In the genomic region with DNA sequence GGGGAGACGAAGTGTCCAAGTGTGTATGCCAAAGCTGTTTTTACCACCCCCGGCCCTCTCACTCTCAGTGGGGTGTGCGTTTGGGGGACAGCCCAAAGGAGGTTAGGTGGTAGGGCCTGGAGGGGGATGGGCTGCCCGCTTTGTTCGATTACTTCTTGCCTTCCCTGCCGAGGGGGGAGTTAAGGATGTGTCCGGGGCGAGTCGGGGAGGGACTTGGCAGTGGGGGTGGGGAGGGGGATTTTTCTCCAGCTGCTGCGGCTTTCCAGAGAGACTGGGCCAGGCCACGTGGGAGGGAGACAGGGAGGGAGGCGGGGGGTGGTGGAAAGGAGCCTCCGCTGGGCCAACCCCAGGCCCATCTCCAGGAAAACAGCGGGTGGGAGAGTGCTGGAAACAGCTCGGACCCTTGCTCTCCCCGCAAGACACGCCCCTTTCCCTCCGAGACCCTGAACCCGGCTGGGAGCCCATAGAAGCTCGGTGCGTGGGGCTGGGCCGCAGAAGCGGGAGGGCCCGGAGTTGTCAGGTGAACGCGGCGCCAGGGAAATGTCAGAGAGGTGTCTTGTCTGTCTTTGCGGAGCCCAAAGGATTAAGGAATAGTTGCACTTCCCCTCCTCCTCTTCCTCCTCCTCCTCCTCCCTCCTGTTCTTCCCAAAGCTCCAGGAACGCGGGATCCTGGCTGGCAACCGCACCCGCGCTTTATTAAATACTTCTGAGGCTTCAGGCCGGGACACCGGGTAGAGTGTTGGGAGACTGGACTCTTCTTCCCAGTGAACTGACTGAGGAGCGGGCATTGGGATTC, we compare ENCODE assay signal across 7 mouse cellular contexts. TPM values are rescaled to one million over a fixed set of nuclear protein-coding genes. Genes with fewer than 3 reads are reported as not detected.
DNase-seq lines count a peak whose midpoint lies in the region; ATAC-seq lines count a peak whose summit lies in the region.

No protein-coding gene starts in this region.

- peak overlapping the region; percentile 87 for H3K4me3 ChIP-seq in lung, embryonic 15.5 days
- peak overlapping the region; percentile 61 for H3K4me3 ChIP-seq in forebrain, embryonic 11.5 days (ENCODE audit: low read depth, low read length)
- H3K4me3 ChIP-seq in intestine, embryonic 15.5 days (replicated peaks), result peak overlapping the region; percentile 93
- H3K4me3 ChIP-seq in midbrain, embryonic 15.5 days, result peak overlapping the region; percentile 93

- 3% methylated on average over 35 of the region's 36 CpGs for WGBS in lung, embryonic 15.5 days
- 1% methylated on average over 36 of the region's 36 CpGs for WGBS in forebrain, embryonic 11.5 days
- WGBS in intestine, embryonic 15.5 days, result 3% methylated on average over 36 of the region's 36 CpGs
- WGBS in midbrain, embryonic 15.5 days, result 2% methylated on average over 35 of the region's 36 CpGs

- H3K36me3 ChIP-seq in lung, embryonic 15.5 days, result no peaks in the 10 kb centered on the region
- no peaks in the 10 kb centered on the region for H3K36me3 ChIP-seq in forebrain, embryonic 11.5 days (ENCODE audit: control insufficient read depth, insufficient read depth, low read length)
- H3K36me3 ChIP-seq in intestine, embryonic 15.5 days, result no peaks in the 10 kb centered on the region
- H3K36me3 ChIP-seq in midbrain, embryonic 15.5 days (replicated peaks), result no peaks in the 10 kb centered on the region

- peak overlapping the region; percentile 81 for H3K27ac ChIP-seq in lung, embryonic 15.5 days
- H3K27ac ChIP-seq in forebrain, embryonic 11.5 days (ENCODE audit: low read depth, low read length), result peak overlapping the region; percentile 66
- peak overlapping the region; percentile 96 for H3K27ac ChIP-seq in intestine, embryonic 15.5 days
- peak overlapping the region; percentile 88 for H3K27ac ChIP-seq in midbrain, embryonic 15.5 days

- peak; percentile 65 for ATAC-seq in lung, embryonic 15.5 days (ENCODE audit: borderline replicate concordance, extremely low read depth, low FRiP score, low TSS enrichment)
- peak; percentile 79 for ATAC-seq in forebrain, embryonic 11.5 days (replicated peaks; ENCODE audit: low FRiP score)
- peak; percentile 69 for ATAC-seq in intestine, embryonic 15.5 days
- peak; percentile 70 for ATAC-seq in midbrain, embryonic 15.5 days (replicated peaks)
- ATAC-seq in erythroid progenitor cell, adult 5-6 weeks (replicated peaks; ENCODE audit: low FRiP score, poor library complexity, severe bottlenecking), result no peak

- peaks cover 26% of the 10 kb centered on the region for H3K4me1 ChIP-seq in lung, embryonic 15.5 days
- peaks cover 8% of the 10 kb centered on the region for H3K4me1 ChIP-seq in forebrain, embryonic 11.5 days (replicated peaks; ENCODE audit: control insufficient read depth, insufficient read depth, low read length)
- H3K4me1 ChIP-seq in intestine, embryonic 15.5 days (replicated peaks), result peaks cover 32% of the 10 kb centered on the region
- peaks cover 23% of the 10 kb centered on the region for H3K4me1 ChIP-seq in midbrain, embryonic 15.5 days

- no peaks in the 10 kb centered on the region for H3K27me3 ChIP-seq in lung, embryonic 15.5 days
- H3K27me3 ChIP-seq in forebrain, embryonic 11.5 days (ENCODE audit: control insufficient read depth, insufficient read depth, low read length), result no peaks in the 10 kb centered on the region
- no peaks in the 10 kb centered on the region for H3K27me3 ChIP-seq in intestine, embryonic 15.5 days (replicated peaks)
- H3K27me3 ChIP-seq in midbrain, embryonic 15.5 days (replicated peaks), result no peaks in the 10 kb centered on the region

- H3K9ac ChIP-seq in lung, embryonic 15.5 days, result peak overlapping the region; percentile 77
- peak overlapping the region; percentile 74 for H3K9ac ChIP-seq in forebrain, embryonic 11.5 days (ENCODE audit: low read length)
- peak overlapping the region; percentile 82 for H3K9ac ChIP-seq in intestine, embryonic 15.5 days
- peak overlapping the region; percentile 94 for H3K9ac ChIP-seq in midbrain, embryonic 15.5 days

- no peak for DNase-seq in lung, postnatal 25 days (ENCODE audit: low spot score)
- DNase-seq in cerebellum, adult 8-10 months, result peak; percentile 23
- DNase-seq in forebrain, embryonic 11.5 days (ENCODE audit: low spot score), result peak; percentile 85

- no peaks in the 10 kb centered on the region for H3K9me3 ChIP-seq in lung, embryonic 15.5 days
- H3K9me3 ChIP-seq in forebrain, embryonic 11.5 days (ENCODE audit: control insufficient read depth, low read length), result peaks cover 5% of the 10 kb centered on the region; the same call in 1 of the 2 replicates
- H3K9me3 ChIP-seq in intestine, embryonic 15.5 days, result no peaks in the 10 kb centered on the region; the same call in 1 of the 2 replicates
- H3K9me3 ChIP-seq in midbrain, embryonic 15.5 days, result no peaks in the 10 kb centered on the region

- H3K4me2 ChIP-seq in lung, embryonic 15.5 days, result peak overlapping the region; percentile 100
- H3K4me2 ChIP-seq in forebrain, embryonic 11.5 days (ENCODE audit: low read depth, low read length, severe bottlenecking), result peak overlapping the region; percentile 99
- H3K4me2 ChIP-seq in intestine, embryonic 15.5 days (replicated peaks), result peak overlapping the region; percentile 96
- H3K4me2 ChIP-seq in midbrain, embryonic 15.5 days, result peak overlapping the region; percentile 97

RNA-seq across cellular contexts. Expression of gene Igdcc4, which starts 1.3 kb away (rescaled TPM):
- 14.4 and 14.6 TPM in 2 replicates for polyA plus RNA-seq in lung, embryonic 15.5 days (2015; fragmentation: Nextera tagmentation; extraction: Ambion mirVana)
- polyA plus RNA-seq in forebrain, embryonic 11.5 days (2014; fragmentation: Nextera tagmentation; extraction: Ambion mirVana), result 14.9 and 15.8 TPM in 2 replicates
- 21.1 and 22.7 TPM in 2 replicates for polyA plus RNA-seq in intestine, embryonic 15.5 days (2015; fragmentation: Nextera tagmentation; extraction: Ambion mirVana)
- polyA plus RNA-seq in midbrain, embryonic 15.5 days (2015; fragmentation: Nextera tagmentation; extraction: Ambion mirVana), result 16.8 and 17.3 TPM in 2 replicates
- total RNA-seq in erythroid progenitor cell, adult 5-6 weeks (2015; ENCODE audit: low replicate concordance), result not detected in 2 replicates
- total RNA-seq in erythroid progenitor cell, adult 5-6 weeks (2017; ENCODE audit: low replicate concordance), result not detected in 2 replicates

RNA-seq across cellular contexts. Expression of gene Igdcc3, which starts 38.4 kb away (rescaled TPM):
- polyA plus RNA-seq in lung, embryonic 15.5 days (2015; fragmentation: Nextera tagmentation; extraction: Ambion mirVana), result 1.8 and 2.0 TPM in 2 replicates
- polyA plus RNA-seq in forebrain, embryonic 11.5 days (2014; fragmentation: Nextera tagmentation; extraction: Ambion mirVana), result 81.2 and 83.8 TPM in 2 replicates
- polyA plus RNA-seq in intestine, embryonic 15.5 days (2015; fragmentation: Nextera tagmentation; extraction: Ambion mirVana), result 0.99 and 1.4 TPM in 2 replicates
- 12.8 and 14.1 TPM in 2 replicates for polyA plus RNA-seq in midbrain, embryonic 15.5 days (2015; fragmentation: Nextera tagmentation; extraction: Ambion mirVana)
- total RNA-seq in erythroid progenitor cell, adult 5-6 weeks (2015; ENCODE audit: low replicate concordance), result not detected in 2 replicates
- total RNA-seq in erythroid progenitor cell, adult 5-6 weeks (2017; ENCODE audit: low replicate concordance), result not detected in 2 replicates
